Mouse (Mus musculus): ENCODE data around the gene Prickle1.
A peak's percentile ranks its signal among the peaks of the same experiment; 100 is the strongest.

Prickle1 gene

DNA sequence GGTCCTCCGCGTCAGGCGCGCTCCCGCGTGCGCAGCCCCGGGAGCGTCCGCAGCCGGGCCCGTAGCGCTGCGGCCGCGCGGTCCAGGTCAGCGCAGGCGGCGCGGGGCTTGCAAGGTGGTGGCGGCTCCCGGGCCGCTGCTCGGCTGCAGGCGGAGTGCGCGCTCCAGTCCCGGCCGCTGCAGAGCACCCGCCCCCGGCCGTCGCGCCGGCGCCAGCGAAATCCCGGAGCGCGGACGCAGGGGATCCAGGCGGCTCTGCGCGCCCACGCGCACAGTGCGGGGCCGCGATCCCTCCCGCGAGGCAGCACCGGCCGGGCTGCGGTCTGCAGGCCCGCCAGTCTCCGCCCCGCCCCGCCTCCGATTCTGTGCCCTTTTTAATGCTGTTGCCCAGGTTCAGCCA is at the start of gene Prickle1:
Prickle1 (minus strand) TSS at position 146 of the 400 bp plus-strand sequence.
- peak; percentile 83 to 91 for DNase-seq

DNA sequence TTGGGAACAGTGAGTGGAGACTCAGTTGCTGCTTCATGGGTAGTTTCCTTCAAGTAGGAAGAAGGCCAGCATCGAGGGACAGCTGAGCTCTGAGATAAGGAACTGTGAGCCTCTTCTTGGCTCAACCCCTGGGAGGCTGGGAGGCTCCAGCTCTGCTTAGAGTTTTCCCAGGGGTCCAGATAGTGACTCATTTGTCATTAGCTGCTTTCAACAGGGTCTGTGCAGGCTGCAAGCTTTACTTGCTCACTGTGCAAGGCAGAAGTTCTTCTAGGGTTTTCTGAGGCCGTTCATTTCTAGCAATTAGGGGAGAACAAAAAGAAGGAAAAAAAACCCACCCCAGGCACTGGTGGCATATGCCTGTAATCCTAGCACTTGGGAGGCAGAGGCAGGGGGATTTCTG is 44.5 kb upstream of the Prickle1 start:
- DNase-seq = no peak

DNA sequence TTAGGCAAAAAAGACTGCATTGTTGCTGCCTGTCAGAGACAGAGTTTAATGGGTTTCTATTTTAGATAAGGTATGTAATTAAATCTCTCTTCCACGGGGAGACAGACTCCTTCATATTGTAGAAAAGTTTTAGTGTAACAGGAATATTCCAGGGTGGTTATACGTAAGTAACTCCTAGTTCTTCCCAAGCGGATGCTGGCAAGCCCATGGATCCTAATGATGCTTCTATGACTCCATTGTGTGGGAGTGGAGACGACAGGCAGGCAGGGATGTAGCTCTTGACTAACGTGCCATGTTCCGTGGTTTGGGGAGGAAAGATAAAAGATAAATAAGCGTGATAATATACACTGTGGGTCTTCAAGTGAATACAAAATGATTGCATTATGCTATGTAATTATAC is 41.3 kb upstream of the Prickle1 start:
- no peak for DNase-seq

DNA sequence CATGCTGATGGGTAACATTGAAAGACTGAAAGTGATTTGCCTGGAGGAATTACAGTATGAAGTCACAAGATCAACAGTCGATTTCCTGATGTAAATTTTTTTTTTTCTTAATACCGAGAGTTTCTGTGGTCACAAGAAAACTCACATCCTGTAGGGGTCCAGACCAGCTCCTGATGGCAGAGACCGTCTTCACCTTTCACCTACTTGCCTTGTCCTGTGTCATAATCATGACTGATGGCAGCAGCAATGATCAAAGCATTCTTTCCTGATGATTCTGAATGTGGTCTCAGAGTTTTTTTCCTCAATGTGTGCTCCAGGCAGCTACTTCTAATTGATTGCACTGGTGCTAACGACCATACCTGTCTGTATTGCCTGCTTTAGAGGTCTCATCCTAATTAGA is 39.9 kb upstream of the Prickle1 start:
- DNase-seq = no peak

DNA sequence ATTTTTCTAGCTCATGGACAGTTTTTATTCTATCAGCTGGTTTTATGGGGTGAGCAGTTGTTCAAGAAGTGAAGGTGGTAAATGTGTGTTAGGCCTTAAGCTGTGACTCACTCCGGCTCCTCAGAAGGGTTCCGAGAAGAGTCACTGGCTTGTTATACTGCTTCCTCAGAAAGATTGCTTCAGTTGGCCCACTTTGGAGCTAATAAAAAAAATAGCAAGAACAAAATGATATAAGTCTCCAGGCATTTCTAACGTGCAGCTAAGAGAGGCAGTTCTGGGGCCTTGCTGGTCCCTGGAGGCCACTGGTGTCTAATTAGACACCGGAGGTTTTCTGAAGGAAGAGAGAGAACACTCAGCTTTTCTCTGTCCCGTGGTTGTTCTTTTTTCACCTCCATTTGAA is 38.8 kb upstream of the Prickle1 start:
- DNase-seq = no peak

DNA sequence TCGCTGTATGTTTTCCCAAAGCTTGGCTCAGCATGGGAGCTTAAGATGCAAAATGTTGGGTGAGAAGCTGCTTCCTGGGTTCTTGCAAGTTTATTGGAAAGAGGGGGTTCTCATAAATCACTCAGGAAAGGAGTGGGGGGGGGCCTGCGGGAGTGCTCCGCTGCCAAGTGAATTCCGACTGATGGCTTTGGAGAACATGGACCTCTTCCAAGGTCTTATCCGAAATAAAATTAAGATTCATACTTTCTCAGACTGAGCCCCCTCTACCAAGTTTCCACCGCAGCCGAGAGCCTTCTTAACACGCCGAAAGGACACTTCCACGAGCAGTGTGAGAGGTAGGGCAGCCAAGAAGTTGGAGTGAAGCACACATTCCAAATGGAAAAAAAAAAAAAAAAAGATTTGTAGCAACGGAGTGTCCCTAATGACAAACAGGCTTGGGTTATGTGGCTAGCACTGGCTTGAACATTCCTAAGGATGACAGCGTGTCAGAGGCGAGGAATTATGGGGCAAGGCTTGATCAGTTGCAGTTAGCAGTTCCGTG is 34.4 kb upstream of the Prickle1 start:
- no peak for DNase-seq

DNA sequence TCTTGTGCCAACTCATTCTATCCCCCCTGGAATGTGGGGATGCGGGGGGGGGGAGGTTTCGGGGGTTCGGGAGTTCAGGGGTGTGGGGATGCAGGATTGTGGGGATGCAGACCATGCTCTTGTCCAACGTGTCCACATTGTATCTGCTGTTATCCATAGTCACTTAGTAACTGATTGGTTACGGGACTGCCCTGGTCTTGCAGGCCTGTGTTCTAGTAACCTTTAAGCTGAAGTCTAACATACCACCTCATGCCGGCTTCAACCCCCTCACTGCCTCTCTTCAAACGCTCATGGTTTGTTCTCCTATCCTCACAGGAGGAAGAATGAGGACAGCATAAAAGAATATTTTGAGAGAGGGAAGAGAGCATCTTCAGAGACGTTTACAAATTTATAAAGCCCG is 33.5 kb upstream of the Prickle1 start:
- no peak for DNase-seq

DNA sequence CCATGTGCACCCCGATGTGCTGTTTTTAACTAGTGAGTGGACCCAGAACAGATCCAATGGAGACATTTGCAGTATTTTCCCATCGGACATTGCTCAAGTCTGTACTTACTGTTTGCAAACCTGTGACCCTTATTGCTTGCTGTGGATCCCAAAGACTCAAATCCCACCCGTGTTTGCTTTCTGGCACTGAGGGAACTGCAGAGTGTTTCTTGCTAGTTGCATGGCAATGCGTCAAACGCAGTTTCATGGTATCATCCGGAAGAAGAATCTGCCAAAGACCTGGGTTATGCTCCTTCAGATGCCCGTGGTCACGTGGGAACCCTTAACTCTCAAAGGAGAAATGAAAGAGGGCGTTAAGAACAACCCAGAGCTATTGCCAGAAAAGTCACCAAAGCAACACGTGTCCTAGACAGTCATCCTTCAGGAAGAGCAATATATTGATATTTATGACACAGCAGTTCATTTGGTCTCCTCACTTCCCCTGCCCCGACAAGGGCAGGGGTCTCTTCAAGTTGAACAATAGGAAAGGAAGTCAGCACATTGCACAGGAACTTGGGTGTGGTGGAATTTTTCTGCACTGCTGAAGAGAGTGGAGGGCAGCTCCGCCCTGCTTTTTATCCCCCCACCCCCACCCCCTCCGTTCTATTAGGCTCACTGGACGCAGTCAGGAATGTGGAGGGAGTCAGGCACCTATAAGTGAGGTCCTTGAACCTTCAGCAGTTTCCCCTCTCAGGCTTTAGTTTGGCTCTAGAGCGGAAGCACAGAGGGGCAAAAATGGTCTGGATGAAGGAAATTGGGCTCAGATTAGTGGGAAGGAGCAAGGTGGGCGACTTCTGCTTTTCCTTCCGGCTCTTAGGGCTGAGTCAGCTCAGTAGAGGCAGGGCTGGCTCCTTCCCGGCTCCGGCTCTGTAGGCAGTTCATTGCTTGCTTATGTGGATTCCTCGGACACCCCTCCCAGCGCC is 32.4 kb upstream of the Prickle1 start:
- no peak for DNase-seq

DNA sequence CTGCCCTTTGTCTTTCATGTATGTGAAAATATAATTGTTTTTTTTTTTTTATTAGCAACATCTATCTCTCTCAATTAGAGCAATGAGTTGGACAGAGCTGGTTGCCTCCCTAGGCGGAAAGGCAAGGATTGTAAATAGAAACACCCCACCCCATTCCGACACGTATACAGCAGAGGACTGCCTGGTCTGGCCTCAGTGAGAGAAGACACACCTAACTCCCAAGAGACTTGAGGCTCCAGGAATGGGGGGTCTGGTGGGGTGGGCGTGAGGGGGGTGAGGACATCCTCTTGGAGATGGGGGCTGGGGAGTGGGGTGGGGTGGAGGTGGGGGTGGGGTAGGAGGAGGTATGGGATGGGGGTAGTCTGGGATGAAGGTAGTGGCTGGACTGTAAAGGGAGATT is 23.9 kb upstream of the Prickle1 start:
- DNase-seq = no peak

DNA sequence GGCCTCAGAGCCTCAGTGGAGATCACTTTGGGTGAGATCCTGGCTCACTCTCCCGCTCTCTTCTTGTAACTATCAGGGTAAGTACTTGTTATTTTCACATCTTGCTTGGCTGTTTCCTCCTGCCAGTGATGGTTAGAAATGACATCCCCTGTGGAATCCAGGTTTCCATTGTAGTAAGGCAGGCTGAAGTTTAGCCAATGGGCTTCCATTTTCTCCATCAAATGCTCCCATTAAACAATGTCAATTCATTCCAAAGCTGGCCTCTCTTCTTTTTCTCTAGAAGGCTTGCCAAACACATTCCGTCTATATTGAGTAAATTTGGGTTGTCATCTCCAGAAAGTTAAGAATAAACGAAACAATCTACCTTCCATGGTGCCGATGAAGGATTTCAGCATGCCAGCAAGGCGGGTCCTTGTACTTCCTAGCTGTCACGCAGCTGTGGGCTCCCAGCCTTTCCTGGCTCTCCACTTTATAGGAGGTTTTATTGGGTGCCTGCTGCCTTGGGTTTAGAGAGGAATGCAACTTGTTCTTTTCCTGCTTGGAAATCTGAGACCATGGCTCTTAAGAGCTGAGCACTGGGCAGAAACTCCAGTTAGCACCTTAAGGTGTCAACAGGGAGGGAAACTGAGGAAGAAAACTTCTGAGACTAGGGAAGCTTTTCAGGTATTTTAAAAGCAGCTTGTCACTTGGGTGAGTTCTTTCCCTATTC is 22.9 kb upstream of the Prickle1 start:
- DNase-seq = no peak

DNA sequence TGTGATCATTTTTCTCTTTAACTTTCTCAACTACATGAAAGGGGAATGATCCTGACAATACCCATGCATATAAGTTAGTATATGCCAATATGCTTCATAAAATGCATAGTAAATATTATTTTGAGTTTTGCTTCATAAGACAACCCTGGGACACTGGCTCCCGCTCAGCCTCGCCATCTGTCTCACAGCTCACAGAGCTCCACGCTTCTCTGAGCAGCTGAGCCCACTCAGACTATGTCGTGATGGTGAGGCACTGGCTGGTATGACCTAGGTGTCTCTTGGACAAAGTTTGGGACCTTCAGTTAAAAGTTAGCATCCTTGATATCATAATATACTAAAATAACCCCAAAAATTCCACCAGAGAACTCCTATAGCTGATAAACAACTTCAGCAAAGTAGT is 20.6 kb upstream of the Prickle1 start:
- DNase-seq = no peak

DNA sequence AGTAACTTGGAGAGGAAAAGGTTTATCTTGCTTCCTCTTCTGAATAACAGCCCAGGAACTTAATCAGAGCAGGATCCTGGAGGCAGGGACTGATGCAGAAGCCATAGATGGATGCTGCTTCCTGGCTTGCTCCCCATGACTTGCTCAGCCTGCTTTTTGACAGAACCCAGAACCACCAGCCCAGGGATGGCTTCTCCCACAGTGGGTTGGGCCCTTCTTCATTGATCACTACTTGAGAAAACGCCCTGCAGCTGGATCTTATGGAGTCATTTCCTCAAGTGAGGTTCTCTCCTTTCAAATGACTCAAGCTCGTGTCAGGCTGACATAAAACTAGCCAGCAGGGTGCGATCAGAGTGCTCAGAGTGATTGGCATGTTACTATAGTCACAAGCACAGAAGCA is 19.3 kb upstream of the Prickle1 start:
- no peak for DNase-seq

DNA sequence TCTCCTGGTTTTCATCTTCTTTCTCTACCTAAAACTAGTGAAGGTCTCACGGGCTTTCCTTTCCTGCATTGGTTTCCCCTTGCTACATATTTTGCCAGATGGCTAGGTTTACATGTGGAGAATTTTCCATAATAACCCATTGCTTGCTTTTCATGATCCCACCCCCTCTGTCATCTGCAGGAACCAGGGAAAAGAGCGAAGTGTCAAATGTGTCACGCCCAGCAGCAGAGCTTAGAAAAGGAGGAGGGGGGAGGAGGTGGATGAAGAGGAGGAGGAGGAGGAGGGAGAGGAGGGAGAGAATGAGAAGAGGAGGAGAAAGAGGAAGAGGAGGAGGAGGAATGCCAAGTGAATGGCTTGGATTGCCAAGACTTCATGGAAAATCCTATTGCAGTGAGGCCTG is 17.9 kb upstream of the Prickle1 start:
- no peak for DNase-seq

DNA sequence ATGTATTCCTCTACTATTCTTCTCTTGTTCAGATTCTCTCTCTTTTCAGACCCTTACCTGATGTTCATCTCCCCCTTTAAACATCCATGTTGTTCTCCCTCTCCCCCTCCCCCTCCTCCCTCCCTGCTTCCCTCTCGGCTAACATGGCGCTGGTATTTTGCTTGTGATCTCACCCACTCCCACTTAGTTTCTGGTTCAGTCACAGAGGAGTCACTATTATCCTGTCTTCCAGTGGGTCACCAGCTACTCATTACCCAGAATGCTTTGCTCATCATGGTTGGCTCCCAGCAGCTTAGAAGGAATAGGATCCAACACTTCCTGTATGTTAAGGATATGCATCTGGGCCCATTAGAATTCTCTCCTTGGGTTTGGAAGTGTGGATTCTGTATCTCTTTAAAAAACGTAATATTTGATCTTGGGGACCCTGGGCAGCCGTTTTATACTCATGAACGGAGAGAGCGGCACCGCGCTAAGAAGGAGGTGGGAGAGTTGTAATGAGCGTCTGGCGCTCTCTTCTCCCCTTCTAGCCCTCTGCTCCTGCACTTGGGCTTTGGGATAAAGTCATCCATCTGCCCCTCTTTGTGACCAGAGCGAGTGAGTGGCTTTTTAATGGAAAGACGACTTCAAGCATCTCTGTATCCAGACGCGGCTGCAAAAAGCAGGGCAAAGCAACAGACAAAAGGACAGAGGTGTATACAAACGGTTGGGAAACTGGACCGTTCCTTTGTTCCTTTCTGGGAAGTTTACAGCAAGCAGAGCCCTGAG is 16.0 kb upstream of the Prickle1 start:
- no peak for DNase-seq

DNA sequence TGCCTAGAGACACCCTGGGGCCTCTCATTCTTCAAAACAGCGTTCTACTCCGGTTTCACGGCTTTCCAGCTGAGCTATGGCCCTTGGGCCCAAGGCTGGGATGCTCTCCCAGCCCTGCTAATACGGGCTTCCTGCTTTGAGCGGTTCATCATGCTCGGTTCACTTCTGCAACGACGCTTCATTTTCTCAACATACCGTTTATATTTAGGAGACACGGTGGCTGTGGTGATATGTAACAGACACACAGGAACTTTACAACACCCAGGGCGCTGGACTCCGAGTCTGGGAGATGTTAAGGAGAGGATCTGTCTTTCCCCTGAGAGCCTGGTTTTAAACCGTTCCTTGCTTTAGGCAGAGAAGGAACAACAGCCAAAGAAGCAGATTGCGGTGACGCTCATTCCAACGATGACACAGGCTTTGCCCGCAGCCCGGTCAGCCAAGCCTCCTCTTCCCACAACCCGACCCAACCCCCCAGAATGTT is 15.1 kb upstream of the Prickle1 start:
- no peak for DNase-seq

DNA sequence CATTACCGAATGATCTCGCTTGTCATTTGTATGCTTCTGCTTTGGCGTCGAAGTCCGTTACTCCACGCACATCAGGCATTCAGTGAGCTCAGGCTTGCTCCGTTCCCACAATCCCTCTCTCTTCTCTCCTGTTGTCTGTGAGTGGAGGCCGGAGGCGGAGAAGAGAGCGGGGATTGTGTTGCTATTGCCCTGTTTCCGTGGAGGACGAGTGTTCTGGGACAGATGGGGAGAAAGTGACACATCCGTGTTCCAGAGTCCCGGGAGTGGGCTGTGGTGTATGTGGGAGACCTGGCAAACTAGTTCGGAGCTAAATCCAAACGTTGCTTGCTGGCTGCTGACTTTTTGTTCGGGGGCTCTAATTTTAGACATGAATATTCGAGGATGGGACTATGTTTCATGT is 14.6 kb upstream of the Prickle1 start:
- no peak for DNase-seq

DNA sequence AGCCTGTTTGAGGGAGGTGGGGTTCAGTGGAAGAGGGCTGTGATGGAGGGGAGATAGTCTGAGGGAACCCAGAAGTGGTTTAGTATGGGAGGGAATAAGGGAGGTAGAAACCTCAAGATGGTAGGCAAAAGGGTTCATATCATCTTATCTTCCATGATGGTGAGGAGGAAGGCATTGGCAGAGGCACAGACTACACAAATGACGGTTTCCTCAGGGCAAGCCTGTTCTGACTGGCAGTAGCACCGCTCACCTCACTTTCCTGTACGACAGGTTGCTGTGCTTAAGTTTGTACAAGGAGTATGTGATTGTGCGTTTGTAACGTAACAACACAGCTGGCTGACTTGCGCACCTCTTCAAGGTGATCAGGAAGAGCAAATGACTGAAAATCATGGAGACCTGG is 7.2 kb upstream of the Prickle1 start:
- DNase-seq = no peak

DNA sequence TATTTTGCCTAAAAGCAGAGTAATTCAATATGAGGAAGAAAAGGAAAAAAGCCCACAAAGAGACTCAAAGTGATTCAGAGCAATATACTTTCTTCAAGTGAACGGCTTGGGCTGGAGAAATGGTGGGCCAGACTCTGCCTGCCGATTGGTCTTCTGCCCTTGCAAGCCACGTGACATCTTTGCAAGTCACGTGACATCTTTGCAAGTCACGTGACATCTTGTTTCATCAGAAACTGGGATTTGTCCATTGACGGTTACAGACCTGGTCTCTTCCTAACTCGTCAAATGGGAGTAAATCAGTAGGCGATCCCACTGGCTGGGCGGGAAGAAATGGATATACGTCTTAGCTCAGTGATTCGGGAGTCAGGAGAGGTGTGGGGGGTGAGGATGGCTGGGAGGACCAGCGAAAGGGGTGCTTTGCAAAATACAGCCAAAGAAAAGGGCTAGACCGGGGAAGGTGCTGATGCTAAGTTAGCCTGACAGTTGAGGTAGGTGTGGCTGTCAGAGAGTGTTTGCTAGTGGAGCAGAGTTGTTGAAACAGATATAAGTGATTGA is 5.8 kb upstream of the Prickle1 start:
- DNase-seq = no peak

DNA sequence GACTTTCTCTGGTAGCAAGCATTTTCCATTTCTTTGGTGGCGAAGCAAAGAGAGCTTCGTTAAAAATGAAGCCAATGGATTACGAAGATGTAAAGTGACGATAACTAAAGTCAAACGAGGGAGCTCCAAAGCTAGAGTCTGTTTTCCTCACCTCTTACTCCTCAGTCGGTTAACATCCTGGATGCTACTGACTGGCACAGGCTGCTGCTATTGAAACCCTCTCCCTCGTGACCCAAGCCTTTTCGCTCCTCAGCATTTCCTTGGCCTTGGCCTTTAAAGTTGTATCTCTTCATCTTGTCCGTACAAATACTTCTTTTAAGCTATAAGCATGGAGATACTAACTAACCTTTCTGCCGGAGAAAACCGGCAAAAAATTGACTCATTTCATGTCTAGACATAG is 1.3 kb upstream of the Prickle1 start:
- no peak for DNase-seq

DNA sequence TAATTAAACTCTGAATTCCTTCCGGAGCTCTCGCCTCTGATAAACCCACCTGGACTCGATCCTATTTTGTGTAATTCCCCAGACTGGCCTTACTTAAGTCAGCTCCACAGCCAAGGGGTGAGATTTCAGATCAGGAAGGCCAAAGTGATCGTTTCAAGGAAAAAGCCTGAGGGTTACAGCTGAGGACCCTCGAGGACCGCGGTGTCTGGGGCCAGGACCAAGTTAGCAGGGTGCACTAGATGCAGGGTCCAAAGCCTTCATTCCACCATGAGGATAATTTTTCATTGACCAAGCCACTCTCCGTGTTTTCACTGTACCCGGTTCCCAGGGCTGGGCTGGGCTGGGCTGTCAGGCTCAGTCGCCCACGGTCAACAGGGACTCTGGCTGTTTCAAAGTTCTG is 594 bp upstream of the Prickle1 start:
- peak; percentile 77 to 78 for DNase-seq

DNA sequence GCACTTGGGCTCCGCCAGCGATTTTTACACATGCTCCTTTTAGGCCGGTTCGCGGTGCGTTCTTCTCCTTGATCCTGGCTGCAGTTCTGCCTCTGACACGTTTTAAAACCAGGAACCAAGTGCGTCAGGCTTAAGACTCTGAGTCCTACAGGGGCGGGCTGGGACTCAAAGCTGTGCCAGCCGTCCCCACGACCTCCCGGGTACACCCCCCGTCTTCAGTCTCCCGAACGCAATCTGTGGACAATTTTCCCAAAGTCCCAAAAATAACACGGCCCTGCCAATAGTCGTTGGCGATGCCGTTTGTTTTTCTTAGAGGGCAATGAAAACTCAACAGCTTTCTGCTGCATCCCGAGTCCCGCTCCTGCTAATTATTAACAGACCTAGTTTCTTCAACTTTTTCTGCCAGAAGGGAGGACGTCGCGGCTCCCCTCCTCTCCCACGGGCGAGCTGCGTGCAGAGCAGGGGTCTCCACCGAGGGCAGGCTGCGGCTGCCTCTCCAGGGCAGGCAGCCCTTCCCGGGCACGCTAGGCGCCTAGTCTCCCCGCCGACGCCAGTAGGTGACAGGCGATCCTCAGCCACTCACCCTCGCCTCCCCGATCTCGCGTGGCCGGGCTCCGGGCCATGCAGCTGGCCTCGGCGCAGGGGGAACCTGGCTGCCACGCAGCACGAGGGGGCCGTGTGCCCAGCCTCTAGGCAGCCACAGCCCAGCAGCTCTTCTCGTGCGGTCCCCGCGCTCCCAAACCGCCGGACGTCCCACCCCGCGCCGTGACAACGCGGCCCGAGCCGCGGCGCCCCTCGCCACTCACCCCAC is 598 bp downstream of the Prickle1 start:
- peak; percentile 47 to 48 for DNase-seq
